Mouse (Mus musculus) lung, adult 2 months (tissue): Measurements from ENCODE around the gene Cd24a. TPM values are rescaled to one million over a fixed set of nuclear protein-coding genes. Genes with fewer than 3 reads are reported as not detected.

ENCODE experiments used
- DNase-seq: peaks from one replicate; pipeline ENCODE4 v3.0.0; 2022
- H3K4me1 ChIP-seq: fragments of 200-500 bp; 2 replicates; pipeline ENCODE4 v1.6.1; 2011; ENCODE audit warnings: low read length; ENCODE audit not compliant: control insufficient read depth, insufficient read depth
- H3K4me3 ChIP-seq: fragments of 200-500 bp; replicated peaks from 2 replicates; pipeline ENCODE3; 2011; ENCODE audit warnings: low read depth, mild to moderate bottlenecking, control low read depth, low read length; ENCODE audit errors: extremely low read depth
- CTCF ChIP-seq: fragments of 200-500 bp; IDR thresholded peaks from 2 replicates; pipeline ENCODE4 v1.5.1; 2011; ENCODE audit warnings: mild to moderate bottlenecking, low read length, control low read depth; ENCODE audit not compliant: insufficient read depth
- POLR2A ChIP-seq: fragments of 200-500 bp; IDR thresholded peaks from 2 replicates; pipeline ENCODE4 v1.6.1; 2011; ENCODE audit warnings: low read depth, mild to moderate bottlenecking, control low read depth, low read length, borderline replicate concordance; ENCODE audit errors: extremely low read depth
- WGBS: fragments of 180-500 bp; shearing (Covaris S2); methylation state at CpG from one replicate; pipeline ENCODE4 v1.1.7; 2018; 5-methylcytosine and 5-hydroxymethylcytosine counted together
- polyA plus RNA-seq: library from polyadenylated mRNA; depleted of rRNA; stranded (reverse); fragments of >200 nt; gene quantifications from 2 replicates; pipeline ENCODE4 v1.2.3, GENCODE M21; 2012

Cd24a gene
- polyA plus RNA-seq, 1 experiment = 239 TPM

GRCm38 (mm10) chr10:43557630-43558165 lies 20.4 kb upstream of the Cd24a start:
- WGBS = 84% methylated on average over 5 of the region's 5 CpGs
- TF ChIP-seq POLR2A = no peak
- TF ChIP-seq CTCF = no peak
- no peak overlapping the region for H3K4me3 ChIP-seq
- no peaks in the 10 kb centered on the region for H3K4me1 ChIP-seq
- no peak for DNase-seq

GRCm38 (mm10) chr10:43559313-43559712 lies 18.8 kb upstream of the Cd24a start:
- DNase-seq = no peak
- WGBS = 70% methylated on average over 11 of the region's 11 CpGs

GRCm38 (mm10) chr10:43560765-43561164 lies 17.3 kb upstream of the Cd24a start:
- WGBS = 33% methylated on average over 2 of the region's 2 CpGs
- H3K4me3 ChIP-seq = no peak overlapping the region
- TF ChIP-seq POLR2A (no peak), CTCF (no peak)
- DNase-seq = no peak
- H3K4me1 ChIP-seq = no peaks in the 10 kb centered on the region

More at GRCm38 (mm10) chr10:43559313-43559712, 18.8 kb upstream of the Cd24a start:
- Histone ChIP-seq H3K4me3 (no peak overlapping the region), H3K4me1 (no peaks in the 10 kb centered on the region)
- TF ChIP-seq CTCF (no peak), POLR2A (no peak)

GRCm38 (mm10) chr10:43561311-43561710 lies 16.8 kb upstream of the Cd24a start:
- TF ChIP-seq CTCF = no peak
- TF ChIP-seq POLR2A = no peak

GRCm38 (mm10) chr10:43574352-43574751 lies 3.7 kb upstream of the Cd24a start:
- Histone ChIP-seq H3K4me1 (no peaks in the 10 kb centered on the region), H3K4me3 (no peak overlapping the region)
- TF ChIP-seq CTCF (no peak), POLR2A (no peak)
- DNase-seq = no peak
- WGBS = 76% methylated on average over 2 of the region's 2 CpGs

More at GRCm38 (mm10) chr10:43561311-43561710, 16.8 kb upstream of the Cd24a start:
- no peak for DNase-seq
- 90% methylated on average over 2 of the region's 2 CpGs for WGBS
- H3K4me3 ChIP-seq = no peak overlapping the region
- H3K4me1 ChIP-seq = no peaks in the 10 kb centered on the region

GRCm38 (mm10) chr10:43574956-43575355 lies 3.1 kb upstream of the Cd24a start:
- peak; percentile 75 for DNase-seq
- 3% methylated on average over 3 of the region's 3 CpGs for WGBS
- no peak overlapping the region for H3K4me3 ChIP-seq
- no peaks in the 10 kb centered on the region for H3K4me1 ChIP-seq
- TF ChIP-seq CTCF (peak; percentile 87), POLR2A (no peak)

- Histone ChIP-seq H3K4me1 (no peaks in the 10 kb centered on the region), H3K4me3 (no peak overlapping the region)
- TF ChIP-seq POLR2A (no peak), CTCF (no peak)
- DNase-seq = peak; percentile 17
- 25% methylated on average over 19 of the region's 19 CpGs for WGBS
Observed at GRCm38 (mm10) chr10:43577299-43577996, 636 bp upstream of the Cd24a start.

- TF ChIP-seq POLR2A = no peak
- TF ChIP-seq CTCF = no peak
- under 1% methylated on average over 32 of the region's 32 CpGs for WGBS
- no peaks in the 10 kb centered on the region for H3K4me1 ChIP-seq
- peak overlapping the region; percentile 70 for H3K4me3 ChIP-seq
- peak; percentile 47 for DNase-seq
Observed at GRCm38 (mm10) chr10:43578366-43578753, 276 bp downstream of the Cd24a start.

- WGBS = under 1% methylated on average over 53 of the region's 65 CpGs
- DNase-seq = peak; percentile 72
- TF ChIP-seq CTCF (no peak), POLR2A (peak; percentile 83)
- no peaks in the 10 kb centered on the region for H3K4me1 ChIP-seq
- peak overlapping the region; percentile 81 for H3K4me3 ChIP-seq
Observed at GRCm38 (mm10) chr10:43578754-43579380, 783 bp downstream of the Cd24a start.
